Mouse (Mus musculus): Measurements from ENCODE around the gene Fmo9.

The Fmo9 gene

DNA sequence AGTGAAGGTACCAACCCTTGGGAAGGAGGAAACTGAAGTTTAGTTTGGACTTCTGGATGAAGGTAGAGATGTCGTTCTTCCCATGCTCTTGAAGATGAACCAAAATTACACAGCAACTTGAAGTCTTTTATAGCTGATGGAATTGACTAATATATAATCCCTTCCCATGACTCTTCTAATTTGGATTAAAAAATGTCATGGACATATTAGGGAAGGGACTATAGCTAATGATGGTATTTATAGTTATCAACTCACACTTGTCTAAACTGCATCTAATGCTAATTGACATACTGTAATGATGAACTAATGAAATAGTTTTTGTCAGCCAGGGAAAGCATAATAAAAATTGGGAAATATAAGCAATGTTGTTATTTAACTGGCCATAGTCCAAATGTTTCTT, at the start of gene Fmo9:
Fmo9 (minus strand) TSS at position 101 of the 400 bp plus-strand sequence.
- no peak for DNase-seq

DNA sequence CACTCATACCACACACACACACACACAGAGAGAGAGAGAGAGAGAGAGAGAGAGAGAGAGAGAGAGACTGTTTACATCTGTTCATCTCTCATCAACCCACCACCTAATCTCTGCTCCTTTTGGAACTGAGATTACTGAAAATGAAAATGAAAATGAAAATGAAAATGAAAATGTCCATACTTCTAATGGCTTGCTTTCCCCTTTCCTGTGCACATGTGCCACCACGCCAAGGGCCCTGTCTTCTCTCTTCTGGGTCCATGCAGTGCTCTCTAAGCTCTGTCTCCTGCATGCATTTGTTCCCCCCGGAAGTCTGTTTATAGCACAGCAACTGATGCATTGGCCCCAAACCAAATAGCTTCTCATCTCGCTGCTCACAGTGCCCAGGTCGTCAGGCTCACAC, 49.2 kb upstream of the Fmo9 start:
- no peak for DNase-seq

DNA sequence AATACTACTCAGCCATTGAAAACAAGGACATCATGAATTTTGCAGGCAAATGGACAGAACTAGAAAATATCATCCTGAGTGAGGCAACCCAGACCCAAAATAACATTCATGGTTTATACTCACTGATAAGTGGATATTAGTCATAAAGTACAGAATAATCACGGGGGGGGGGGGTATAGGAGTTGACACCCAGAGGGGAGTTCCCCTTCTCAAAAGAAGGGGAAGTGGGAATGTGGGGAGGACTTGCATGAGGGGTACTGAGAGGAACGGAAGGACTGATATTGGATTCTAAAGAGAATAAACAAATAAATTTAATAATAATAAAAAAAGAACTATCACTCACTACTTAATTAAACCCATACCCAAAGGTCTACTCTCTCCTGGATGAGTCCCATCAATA, 48.6 kb upstream of the Fmo9 start:
- no peak for DNase-seq

DNA sequence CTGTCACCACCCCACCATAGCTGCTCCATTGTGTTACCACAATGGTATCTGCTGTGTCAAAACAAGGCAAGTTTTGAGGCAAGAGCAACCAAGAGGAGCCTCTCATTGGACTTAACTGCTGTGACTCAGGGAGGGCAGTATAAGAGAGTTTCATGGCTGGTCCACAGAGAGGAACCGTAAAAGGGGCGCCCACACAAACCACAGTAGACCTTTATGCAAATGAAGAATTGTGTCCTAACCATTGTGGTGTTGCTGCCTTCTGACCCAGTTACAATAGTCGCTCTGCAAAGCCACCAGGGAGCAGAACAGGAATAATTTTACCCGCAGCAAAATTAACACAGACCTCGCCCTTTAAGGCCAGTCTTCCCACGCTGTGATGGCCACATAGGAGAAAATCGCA, 29.2 kb upstream of the Fmo9 start:
- no peak for DNase-seq

DNA sequence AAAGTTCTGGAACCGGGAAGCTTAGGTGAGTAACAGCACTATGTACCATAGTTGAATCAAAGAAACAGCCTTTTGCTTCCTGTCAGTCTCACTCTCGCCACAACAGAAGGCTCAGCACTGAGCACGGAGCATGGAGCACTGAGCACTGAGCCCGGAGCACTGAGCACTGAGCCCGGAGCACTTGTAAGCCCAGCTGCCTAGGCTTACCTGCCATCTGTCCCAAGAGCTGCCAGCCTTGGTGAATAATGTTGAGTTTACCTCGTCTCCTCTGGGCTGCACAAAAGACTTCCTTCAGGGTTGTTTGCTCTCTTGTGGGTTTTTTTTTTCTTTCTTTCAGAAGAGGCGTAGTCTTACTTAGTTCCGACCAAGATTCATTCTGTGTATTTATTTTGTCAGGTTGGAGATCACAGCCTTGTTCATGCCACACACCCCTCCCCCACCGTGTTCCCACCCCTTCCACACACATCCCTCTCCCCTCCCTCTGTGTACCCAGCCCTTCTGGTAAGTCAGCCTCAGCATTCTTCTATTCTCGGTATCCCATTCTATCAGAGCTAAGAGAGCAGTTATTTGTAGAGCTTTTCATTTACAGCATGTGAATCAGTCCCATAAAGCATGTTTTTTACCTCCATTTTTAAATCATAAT, 20.7 kb upstream of the Fmo9 start:
- DNase-seq, result no peak

DNA sequence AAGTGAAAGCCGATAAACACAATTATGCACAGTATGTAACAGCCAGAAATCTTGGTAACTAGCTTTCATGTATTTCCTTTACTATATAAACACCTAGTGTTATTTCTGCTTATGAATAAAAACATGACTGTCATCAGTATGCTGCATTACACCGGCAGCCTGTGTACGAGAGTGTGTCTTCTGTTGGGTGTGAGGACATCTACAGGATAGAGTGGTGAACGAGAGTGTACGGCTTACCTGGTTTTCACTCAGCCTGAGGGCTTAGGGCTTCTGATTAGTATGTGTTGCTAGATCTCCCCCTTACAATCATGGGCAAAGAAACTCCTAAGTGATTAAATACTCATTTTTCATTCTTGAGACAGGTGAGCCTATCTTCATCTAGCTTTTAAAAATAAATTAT, 12.4 kb downstream of the Fmo9 start:
- DNase-seq, result no peak

DNA sequence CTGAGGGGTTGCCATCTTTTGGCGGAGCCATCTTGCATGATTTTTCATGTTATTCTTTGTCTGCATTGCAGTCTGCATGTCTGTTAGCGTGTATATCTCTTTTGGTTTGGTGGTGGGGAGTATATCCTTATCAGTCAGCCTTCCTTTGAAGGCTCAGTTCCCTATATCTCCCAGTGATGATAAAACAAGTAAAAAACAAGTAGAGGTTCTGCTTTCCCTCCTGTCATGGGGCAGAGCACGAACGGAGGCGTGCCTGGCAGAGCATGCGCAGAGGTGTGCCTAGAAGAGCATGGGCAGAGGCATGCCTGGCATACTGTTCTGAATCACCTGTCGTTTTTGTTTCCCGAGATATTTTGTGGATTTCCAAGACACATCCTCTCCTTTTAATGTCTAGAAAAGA, 20.8 kb downstream of the Fmo9 start:
- no peak for DNase-seq

DNA sequence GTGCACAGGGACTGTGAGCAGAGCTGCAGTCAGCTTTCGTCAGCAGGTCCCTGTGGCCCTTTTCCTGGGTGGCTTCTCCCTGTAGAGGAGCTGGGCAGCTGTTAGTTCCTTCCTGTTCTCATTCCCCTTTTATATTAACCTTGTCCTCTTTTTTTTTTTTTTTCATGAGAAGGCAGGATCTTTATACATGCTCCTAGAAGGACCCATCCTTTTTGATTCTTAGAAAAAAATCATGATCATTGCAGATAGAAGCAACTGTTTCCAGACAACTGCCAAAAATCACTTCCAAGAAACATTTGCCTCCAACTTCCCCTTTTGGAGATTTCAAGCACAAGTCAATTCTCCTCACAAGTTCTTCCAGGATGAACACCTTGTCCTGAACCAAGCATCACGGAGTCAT, 34.1 kb downstream of the Fmo9 start, which contains the start of gene Gm4847:
Gm4847 (minus strand) TSS at position 101 of the 400 bp plus-strand sequence.
- no peak for DNase-seq
